Mouse (Mus musculus) mouse trophoblast stem cell (cell line): ENCODE measurements around the gene Zcchc17.

Experiments
- in situ Hi-C, 2 experiments: fragments of 300-500 bp; cut with MseI, MboI; formaldehyde crosslinking; loops; 2 replicates in 1 of 2; 3 replicates in 1 of 2; pipeline ENCODE4 v1.15.1; 2025

Gene Zcchc17

GRCm38 (mm10) chr4:130318122-130318521, 41.6 kb downstream of the Zcchc17 start:
- in situ Hi-C loops: no loop called here

GRCm38 (mm10) chr4:130316691-130317090, 43.1 kb downstream of the Zcchc17 start:
- in situ Hi-C loops: no loop called here

GRCm38 (mm10) chr4:130315771-130316527, 43.8 kb downstream of the Zcchc17 start:
- in situ Hi-C loops: no loop called here

DNA sequence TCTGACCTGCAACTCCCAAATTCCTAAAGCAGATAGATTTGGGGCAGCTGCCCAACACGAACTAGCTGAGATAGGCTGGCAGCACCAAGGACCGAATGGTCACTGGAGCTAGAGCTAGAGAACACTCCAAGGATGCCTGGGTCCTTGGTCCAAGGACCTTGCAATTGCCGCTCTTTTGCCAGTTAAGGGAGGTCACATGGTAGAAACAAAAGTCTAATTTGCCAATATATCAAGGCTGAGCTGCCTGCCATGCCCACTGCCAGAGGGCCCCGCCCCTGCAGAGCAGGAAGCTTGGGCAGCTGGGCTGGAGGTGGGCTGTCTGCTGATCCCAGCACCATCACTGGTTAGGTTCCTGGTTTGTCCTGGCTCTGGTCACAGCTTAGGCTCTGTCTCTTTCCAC, 46.2 kb downstream of the Zcchc17 start:
- in situ Hi-C loops: no loop called here

DNA sequence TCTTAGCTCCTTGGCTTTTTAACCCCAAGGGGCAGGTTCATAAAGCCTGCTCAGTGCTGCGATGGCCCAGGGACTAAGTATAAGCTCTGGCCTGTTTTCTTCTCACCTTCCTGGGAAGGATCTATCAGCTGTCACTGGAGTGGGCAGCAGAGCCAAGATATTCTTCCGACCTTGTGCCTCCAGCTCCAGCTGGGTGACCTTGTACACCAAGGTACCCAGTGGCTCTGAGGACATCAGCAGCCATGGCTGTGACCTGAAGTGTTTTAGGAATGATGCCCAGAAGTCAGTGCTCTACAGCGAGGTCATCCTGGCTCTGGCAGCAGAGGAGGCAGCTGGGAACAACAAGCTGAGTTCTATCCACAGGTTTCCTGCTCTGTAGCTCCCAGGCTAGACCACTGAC, 47.2 kb downstream of the Zcchc17 start:
- in situ Hi-C loops: no loop called here

DNA sequence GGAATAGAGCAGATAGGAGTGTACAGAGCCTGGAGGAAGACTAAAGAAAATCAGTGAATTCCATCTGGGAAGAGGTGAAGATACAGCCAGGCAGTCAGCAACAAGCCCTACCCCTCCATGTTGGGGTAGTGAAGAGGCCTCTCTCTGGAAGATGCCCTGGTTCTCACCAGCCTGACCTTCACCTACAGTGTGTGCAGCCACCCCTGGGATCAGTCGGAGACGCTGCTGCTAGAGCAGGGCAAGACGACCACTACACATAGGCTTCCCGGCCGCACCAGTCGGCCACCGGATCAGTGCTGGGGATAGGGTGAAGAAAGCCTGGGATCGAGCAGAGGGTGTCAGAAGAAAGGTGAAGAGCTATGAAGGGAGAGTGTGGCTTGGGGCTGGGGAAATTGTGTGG, 50.5 kb downstream of the Zcchc17 start:
- in situ Hi-C loops: no loop called here

DNA sequence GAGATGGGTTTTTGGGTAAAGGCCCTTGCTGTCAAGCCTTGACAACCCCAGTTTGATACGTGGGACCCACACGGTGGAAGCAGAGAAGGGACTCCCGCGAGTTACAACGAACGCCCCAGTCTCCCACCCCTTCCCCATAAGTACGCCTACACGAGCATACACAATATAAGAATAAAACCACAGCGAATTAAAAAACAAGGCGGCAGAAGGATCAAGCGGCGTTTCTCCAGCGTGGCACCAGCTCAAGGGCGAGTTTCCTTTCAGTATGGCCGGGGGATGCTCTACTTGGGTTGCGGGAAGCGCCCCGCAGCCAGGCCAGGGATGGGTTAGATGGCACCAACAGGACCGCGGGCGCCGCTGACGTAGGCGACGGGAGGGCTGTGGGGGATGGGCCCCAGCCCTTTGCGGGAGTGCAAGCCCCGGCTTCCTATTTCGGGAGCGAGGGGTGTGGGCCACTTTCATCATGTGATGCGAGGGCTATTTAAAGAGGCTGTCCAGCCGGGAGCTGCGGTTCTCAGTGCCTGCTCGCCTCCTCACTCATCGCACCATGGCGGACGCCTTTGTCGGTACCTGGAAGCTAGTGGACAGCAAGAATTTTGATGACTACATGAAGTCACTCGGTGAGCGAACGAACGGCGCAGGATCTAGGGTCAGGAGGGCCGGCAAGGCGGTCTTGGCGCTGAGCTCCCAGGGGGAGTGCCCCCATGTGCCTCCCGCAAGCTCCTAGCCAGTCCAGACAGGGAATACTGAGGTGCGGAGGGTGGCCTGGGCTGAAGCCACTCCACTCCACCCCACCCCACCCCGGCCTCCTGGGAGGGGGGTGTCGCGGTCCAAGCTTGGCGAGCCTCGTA, 51.3 kb downstream of the Zcchc17 start, which contains the start of the genes Fabp3 and Gm10570:
Gene Fabp3, plus strand, starts transcription at position 365 of the 851 bp plus-strand sequence.
Gene Gm10570, minus strand, starts transcription at position 444 of the 851 bp plus-strand sequence.
- in situ Hi-C loops: no loop called here

- in situ Hi-C loops: no loop called here
Observed at GRCm38 (mm10) chr4:130307851-130308230, 51.9 kb downstream of the Zcchc17 start.

GRCm38 (mm10) chr4:130306796-130307630, 52.7 kb downstream of the Zcchc17 start:
- in situ Hi-C loops: no loop called here

DNA sequence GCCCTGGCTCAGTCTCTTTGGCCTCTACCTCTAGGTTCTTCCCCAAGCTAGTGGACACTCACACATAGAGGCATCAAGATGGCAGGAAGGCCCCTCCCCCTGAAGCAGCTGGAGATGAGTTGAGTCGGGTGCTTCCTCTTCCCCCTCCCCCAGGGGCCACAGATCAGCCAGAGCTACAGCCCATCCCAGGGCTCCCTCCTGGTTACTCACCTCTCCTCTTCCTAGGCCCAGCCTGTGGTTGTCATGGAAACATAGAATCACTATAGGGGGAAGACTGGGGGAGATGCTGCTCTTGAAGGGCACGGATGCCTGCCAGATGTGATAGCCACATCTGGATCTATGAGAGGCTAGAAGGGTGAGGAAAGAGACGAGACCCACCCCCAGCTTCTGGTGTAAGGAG, 55.0 kb downstream of the Zcchc17 start:
- in situ Hi-C loops: no loop called here

- in situ Hi-C loops: no loop called here
Observed at GRCm38 (mm10) chr4:130302285-130302870, 57.4 kb downstream of the Zcchc17 start.

DNA sequence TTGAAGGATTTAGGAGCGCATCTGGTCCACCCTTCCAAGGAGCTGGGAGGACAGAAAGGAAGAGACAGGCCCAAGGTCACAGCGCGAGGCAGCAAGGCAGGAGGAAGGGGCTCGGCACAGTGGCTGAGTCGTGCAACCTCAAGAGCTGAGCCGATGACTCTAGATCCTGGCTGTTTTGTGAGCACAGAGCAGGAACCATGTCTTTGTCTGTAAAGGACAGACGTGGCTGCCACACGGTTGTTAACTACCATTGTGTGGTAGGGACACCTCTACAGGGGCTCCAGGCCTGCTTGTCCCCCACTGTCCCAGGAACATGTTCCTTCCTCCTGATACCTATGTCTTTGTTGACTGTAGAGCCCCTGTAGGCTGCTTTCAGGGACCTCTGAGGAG, 60.1 kb downstream of the Zcchc17 start:
- in situ Hi-C loops: no loop called here

DNA sequence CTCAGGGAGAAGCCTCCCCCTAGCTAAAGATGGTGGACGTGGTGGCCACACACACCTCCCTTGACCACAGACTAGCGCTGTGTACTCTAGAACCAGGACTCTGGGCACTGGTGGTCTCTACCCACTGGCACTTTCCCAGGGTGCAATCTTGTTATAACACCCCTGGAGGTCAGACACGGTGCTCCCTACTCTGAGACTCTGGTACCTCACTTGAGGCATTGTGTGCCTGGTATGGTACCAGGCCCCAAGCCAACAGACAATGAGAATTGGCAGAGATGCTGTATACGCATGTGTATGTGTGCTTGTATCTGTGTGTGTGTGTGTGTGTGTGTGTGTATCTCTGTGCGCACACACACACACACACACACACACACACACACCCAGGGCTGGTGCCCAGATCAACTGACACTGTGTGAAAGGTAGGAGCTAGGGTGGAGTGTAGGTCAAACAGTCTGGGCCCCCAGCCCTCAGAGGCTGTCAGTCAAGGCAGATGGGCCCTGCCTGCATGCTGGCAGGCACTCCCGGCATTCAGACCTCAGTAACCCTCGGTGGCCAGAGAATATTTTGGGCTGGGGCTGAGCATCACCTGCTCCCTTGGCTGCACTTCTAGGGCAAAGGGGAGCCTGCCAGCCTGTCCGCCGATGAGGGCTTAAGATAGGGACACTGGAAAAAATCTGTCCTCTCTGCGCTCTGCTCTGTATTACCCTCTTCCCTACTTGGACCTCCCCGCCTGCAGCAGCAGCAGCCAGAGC, 60.7 kb downstream of the Zcchc17 start:
- in situ Hi-C loops: no loop called here

DNA sequence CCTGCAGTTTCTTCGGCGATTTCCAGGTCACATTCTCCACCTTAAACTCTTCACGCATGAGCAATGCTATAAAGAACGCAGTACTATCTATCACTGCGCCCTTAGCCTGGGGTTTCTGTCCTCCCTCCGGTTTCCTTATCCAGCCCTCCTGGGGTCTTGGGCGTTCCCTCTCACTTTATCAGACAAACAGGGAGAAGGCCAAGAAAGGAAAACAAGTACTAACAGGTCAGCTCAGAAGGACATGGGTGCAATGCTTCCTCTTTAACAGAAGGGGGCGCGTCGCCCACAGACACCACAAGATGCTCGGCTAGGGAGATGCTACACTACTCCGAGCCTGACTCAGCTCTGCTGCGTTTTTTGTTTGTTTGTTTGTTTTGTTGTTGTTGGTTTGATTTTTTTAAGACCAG, 62.6 kb downstream of the Zcchc17 start:
- in situ Hi-C loops: no loop called here

- in situ Hi-C loops: no loop called here
Observed at GRCm38 (mm10) chr4:130296243-130296965, 63.3 kb downstream of the Zcchc17 start.

DNA sequence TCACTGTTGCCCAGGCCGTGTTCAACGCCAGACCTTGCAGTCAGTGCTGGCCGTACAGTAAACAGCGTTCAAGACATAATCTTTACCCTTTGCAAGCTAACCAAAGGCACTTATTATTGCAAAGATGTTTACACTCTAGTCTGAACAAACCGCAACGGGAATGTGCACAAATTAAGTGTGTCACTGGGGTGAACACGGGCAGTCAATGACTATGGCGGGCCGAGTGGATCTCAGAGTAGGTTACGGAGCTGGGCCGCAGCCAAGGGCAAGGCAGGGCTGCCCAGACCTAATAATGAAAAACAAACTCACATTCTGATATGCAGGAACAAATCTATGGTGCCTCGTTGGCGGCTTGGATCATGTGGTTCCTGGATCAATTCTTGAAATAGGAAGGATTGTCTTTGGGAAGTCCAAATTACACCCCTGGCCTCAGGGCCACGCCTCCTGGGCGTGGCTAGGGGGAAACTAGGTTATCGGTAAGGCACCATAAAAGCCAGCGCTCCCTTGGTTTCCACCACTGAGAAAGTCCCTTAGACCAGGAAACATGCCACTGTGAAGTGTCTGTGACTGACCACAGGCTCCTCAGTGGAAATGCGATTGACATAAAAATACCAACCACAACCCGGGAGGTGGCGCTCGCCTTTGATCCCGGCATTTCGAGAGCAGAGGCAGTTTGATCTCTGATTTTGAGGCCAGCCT, 64.5 kb downstream of the Zcchc17 start:
- in situ Hi-C loops: no loop called here

- in situ Hi-C loops: no loop called here
Observed at GRCm38 (mm10) chr4:130294513-130294912, 65.2 kb downstream of the Zcchc17 start.

DNA sequence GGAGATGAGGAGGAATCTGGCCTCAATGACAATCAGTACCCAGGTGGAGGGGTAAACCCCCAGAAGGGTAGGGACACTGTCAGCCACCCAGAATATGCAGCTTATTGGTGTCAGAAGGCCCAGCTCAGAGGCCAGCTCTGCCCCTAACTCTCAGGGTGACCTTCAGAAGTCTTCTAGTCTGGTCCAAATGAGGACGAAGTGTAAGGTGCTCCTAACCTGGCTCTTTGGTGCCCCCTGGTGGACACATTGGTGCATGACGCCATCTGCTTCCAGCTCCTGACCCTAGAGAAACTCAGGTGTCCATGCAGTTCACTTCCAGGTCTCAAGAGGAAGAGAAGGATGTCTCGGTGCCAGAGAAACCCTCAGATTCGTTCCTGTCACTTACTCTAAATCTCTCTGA, 67.5 kb downstream of the Zcchc17 start:
- in situ Hi-C loops: no loop called here

DNA sequence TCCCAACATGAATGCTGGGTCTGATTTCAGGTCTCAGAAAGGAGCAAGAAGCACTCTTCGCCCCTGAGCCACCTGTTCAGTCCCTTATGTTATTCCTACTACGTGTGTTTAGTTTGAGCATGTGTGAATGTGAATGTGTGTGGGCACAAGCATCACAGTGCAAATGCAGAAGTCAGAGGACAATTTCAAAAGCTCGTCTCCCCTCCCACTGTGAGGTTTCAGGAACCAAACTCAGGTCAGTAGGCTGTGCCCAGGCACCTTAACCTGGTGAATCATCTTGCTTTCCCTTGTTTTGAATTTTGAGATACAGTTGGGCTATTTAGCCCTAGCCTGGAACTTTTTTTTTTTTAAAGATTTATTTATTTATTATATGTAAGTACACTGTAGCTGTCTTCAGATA, 69.9 kb downstream of the Zcchc17 start:
- in situ Hi-C loops: no loop called here

DNA sequence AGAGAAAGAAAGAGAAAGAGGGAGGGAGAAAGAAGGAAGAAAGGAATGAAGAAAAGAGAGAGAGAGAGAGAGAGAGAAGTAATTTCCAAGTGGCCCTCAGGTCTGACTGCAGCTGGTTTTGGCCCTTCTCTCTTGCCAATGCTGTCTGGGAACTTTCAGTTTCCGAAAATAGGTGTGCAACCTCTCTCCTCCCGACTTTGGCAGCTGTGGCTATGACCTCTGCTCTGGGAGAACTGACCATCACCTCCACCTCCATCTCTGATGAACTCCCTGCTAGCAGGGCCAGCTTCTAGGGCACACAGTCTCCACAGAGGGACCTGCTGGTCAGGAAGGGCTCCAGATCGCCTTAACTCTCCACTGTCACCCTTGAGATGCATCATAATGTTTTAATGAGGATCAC, 73.2 kb downstream of the Zcchc17 start:
- in situ Hi-C loops: no loop called here
